Mouse (Mus musculus) liver, embryonic 14.5 days (tissue): Measurements from ENCODE around the gene Glg1. TPM values are rescaled to one million over a fixed set of nuclear protein-coding genes. Genes with fewer than 3 reads are reported as not detected.

Experiments
- ATAC-seq: fragments of 200-750 bp; cut with Nextera tagmentation; 2 replicates; pipeline ENCODE4 v1.8.0; 2017; ENCODE audit warnings: moderate number of reproducible peaks, mild to moderate bottlenecking, moderate library complexity; ENCODE audit not compliant: insufficient read depth
- DNase-seq, 3 experiments: peaks; one replicate each; pipeline ENCODE4 v3.0.0-alpha.2; 2012 to 2013; ENCODE audit warnings: low read depth in 3 of 3, low spot score in 3 of 3
- H3K27ac ChIP-seq: fragments of 300-500 bp; sonication (generic); 2 replicates; pipeline ENCODE4 v1.5.1; 2014; ENCODE audit warnings: moderate library complexity, mild to moderate bottlenecking, control low read depth, inconsistent platforms
- H3K27me3 ChIP-seq: fragments of 300-500 bp; sonication (generic); 2 replicates; pipeline ENCODE4 v1.6.1; 2014; ENCODE audit warnings: mild to moderate bottlenecking, low read length, moderate library complexity; ENCODE audit not compliant: control insufficient read depth, insufficient read depth
- H3K36me3 ChIP-seq: fragments of 300-500 bp; sonication (generic); replicated peaks from 2 replicates; pipeline ENCODE4 v1.6.1; 2014; ENCODE audit warnings: low read depth; ENCODE audit not compliant: control insufficient read depth, insufficient read depth
- H3K4me1 ChIP-seq, 2 experiments: fragments of 200-500 bp in 1 of 2; fragments of 300-500 bp in 1 of 2; sonication (generic) in 1 of 2; replicated peaks; 2 replicates each; pipeline ENCODE4 v1.6.1; 2012 to 2014; ENCODE audit warnings: antibody characterized with exemption in 1 of 2, inconsistent platforms in 1 of 2, low read length in 1 of 2; ENCODE audit not compliant: control insufficient read depth in 2 of 2, insufficient read depth in 2 of 2
- H3K4me2 ChIP-seq: fragments of 300-500 bp; sonication (generic); 2 replicates; pipeline ENCODE4 v1.6.1; 2014; ENCODE audit warnings: low read depth, mild to moderate bottlenecking, control low read depth, moderate library complexity
- H3K4me3 ChIP-seq, 2 experiments: fragments of 200-500 bp in 1 of 2; fragments of 300-500 bp in 1 of 2; sonication (generic) in 1 of 2; 2 replicates each; pipeline ENCODE4 v1.5.1; 2012 to 2014; ENCODE audit warnings: low read depth in 2 of 2, low read length in 2 of 2, mild to moderate bottlenecking in 2 of 2, control low read depth in 1 of 2, inconsistent platforms in 1 of 2, moderate library complexity in 1 of 2; ENCODE audit not compliant: insufficient read depth in 1 of 2
- H3K9ac ChIP-seq: fragments of 300-500 bp; sonication (generic); replicated peaks from 2 replicates; pipeline ENCODE4 v1.6.1; 2014; ENCODE audit warnings: mild to moderate bottlenecking, control low read depth, moderate library complexity
- H3K9me3 ChIP-seq: fragments of 300-500 bp; sonication (generic); 2 replicates; pipeline ENCODE4 v1.6.1; 2016; ENCODE audit warnings: low read length, mixed read lengths; ENCODE audit not compliant: control insufficient read depth
- CTCF ChIP-seq: IDR thresholded peaks from 2 replicates; pipeline ENCODE4 v1.5.1; 2016; ENCODE audit warnings: antibody characterized with exemption, low read depth, control low read depth
- EP300 ChIP-seq: IDR thresholded peaks from 2 replicates; pipeline ENCODE4 v1.6.1; 2016; ENCODE audit warnings: antibody characterized with exemption, low read depth
- WGBS: fragments of 180-500 bp; shearing (Covaris S2); extraction: QIAGEN DNeasy Blood & Tissue Kit; methylation state at CpG from one replicate; pipeline ENCODE4 v1.1.7; 2014; ENCODE audit not compliant: insufficient replicate concordance; 5-methylcytosine and 5-hydroxymethylcytosine counted together
- polyA plus RNA-seq, 2 experiments: library from polyadenylated mRNA; depleted of rRNA in 1 of 2; stranded (reverse) in 1 of 2; unstranded in 1 of 2; fragments of >200 nt; fragmentation: Nextera tagmentation in 1 of 2; extraction: Ambion mirVana in 1 of 2; gene quantifications; 2 replicates each; pipeline versions ENCODE4 v1.2.1 to v1.2.3; 2012 to 2014

Gene Glg1
- polyA plus RNA-seq, 2 experiments, result 6.4 to 15.3 TPM

DNA sequence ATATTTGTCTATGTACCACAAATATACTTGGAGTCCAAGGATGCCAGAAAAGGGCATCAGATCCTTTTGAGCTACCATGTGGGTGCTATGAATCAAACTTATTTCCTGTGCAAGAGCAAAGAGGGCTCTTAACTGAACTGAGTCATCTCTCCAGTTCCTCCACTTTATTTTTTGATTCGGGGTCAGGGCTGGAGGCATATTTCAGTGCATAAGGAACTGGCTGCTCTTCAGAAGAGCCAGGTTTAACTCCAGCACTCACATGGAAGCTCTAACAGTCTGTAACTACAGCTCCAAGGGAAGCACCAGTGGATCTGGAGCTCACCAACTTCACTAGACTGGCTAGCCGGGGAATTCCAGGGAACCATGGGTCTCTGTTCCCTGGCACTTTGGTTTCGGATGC, 21.7 kb downstream of the Glg1 start:
- Histone ChIP-seq H3K27ac (no peak overlapping the region), H3K4me3 (no peak overlapping the region), H3K4me2 (no peak overlapping the region), H3K4me1 (no peaks in the 10 kb centered on the region), H3K27me3 (no peaks in the 10 kb centered on the region), H3K36me3 (no peaks in the 10 kb centered on the region), H3K9ac (no peak overlapping the region), H3K9me3 (no peaks in the 10 kb centered on the region)
- WGBS, result 67% methylated on average over 3 of the region's 3 CpGs
- no peak for TF ChIP-seq CTCF
- TF ChIP-seq EP300, result no peak
- ATAC-seq (no peak), DNase-seq (no peak)

DNA sequence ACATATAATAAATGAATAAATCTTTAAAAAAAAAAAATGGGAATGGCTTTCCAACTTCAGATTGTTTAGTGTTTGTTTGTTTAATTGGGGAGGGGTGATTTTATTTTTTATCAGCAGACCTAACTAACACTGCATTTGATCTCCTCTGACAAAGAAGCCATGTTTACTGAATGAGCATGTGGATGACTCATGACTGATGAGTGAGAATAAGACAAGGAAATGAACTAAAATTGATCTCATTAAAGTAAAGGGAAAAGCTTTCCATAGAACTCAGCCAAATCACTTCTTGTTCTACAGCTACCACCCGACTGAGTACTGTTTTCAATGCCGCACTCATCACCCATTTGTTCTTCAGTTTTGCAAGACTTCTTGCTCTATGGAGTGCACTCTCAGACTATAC, 25.3 kb downstream of the Glg1 start:
- DNase-seq (no peak), ATAC-seq (no peak)
- no peak overlapping the region for H3K27ac ChIP-seq
- no peaks in the 10 kb centered on the region for H3K4me1 ChIP-seq
- no peaks in the 10 kb centered on the region for H3K9me3 ChIP-seq
- H3K27me3 ChIP-seq, result no peaks in the 10 kb centered on the region
- H3K9ac ChIP-seq, result no peak overlapping the region
- H3K36me3 ChIP-seq, result no peaks in the 10 kb centered on the region
- 80% methylated on average over 2 of the region's 2 CpGs for WGBS
- H3K4me2 ChIP-seq, result no peak overlapping the region
- no peak for TF ChIP-seq CTCF
- TF ChIP-seq EP300, result no peak
- no peak overlapping the region for H3K4me3 ChIP-seq

DNA sequence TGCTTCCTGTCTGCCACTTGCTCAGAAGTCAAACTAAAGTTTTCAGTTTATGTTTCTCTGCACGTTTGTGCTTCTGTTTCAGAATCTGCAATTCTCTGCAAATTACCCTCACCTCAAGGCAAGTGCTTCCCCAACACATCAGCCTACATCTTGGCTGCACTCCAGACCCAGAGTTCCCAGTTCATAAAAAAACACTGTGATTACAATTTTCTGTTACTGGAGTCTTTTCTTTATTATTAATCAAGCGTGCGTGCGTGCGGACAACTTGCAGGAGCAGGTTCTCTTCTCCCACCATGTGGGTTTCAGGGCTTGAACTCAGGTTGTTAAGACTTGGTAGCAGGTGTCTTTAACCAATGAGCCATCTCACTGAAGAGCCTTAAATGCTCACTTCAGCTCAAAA, 34.9 kb downstream of the Glg1 start:
- no peak overlapping the region for H3K9ac ChIP-seq
- H3K4me2 ChIP-seq, result no peak overlapping the region
- no peak overlapping the region for H3K27ac ChIP-seq
- H3K4me1 ChIP-seq, result no peaks in the 10 kb centered on the region
- no peak for TF ChIP-seq EP300
- no peak for TF ChIP-seq CTCF
- 79% methylated on average over 5 of the region's 5 CpGs for WGBS
- H3K9me3 ChIP-seq, result no peaks in the 10 kb centered on the region
- ATAC-seq, result no peak
- H3K4me3 ChIP-seq, result no peak overlapping the region
- no peaks in the 10 kb centered on the region for H3K27me3 ChIP-seq
- DNase-seq, result no peak
- H3K36me3 ChIP-seq, result no peaks in the 10 kb centered on the region

DNA sequence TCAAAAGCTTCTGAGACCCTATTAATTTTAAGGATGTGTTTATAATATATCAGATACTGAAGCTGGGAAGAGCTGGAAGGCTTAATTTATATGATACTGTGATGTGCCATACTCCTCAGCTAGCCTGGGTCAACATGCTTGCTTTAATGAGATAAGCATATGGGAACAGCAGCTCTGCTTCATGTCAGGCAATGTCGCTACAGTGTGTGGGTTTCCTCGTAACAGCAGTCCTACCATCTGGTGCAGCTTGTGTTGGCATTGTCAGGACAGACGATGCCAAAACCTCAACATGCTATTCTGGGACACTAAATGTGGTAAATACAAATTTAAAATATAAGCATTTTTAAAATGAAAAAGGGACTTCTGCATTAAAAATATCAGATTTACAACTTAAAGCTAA, 40.9 kb downstream of the Glg1 start:
- Histone ChIP-seq H3K9ac (no peak overlapping the region), H3K4me2 (no peak overlapping the region), H3K4me1 (peaks cover 0 to 4% of the 10 kb centered on the region in 2 experiments; a peak in 2 of 4 replicates), H3K36me3 (no peaks in the 10 kb centered on the region), H3K27ac (no peak overlapping the region), H3K4me3 (no peak overlapping the region), H3K9me3 (no peaks in the 10 kb centered on the region), H3K27me3 (no peaks in the 10 kb centered on the region)
- ATAC-seq, result 0 out of 2 replicates have a peak, but pooled peaks have one; percentile 35
- WGBS, result 16% methylated on average over 3 of the region's 3 CpGs
- TF ChIP-seq EP300 (0 out of 2 replicates have a peak, but pooled peaks have one; percentile 14), CTCF (no peak)
- DNase-seq, result no peak

DNA sequence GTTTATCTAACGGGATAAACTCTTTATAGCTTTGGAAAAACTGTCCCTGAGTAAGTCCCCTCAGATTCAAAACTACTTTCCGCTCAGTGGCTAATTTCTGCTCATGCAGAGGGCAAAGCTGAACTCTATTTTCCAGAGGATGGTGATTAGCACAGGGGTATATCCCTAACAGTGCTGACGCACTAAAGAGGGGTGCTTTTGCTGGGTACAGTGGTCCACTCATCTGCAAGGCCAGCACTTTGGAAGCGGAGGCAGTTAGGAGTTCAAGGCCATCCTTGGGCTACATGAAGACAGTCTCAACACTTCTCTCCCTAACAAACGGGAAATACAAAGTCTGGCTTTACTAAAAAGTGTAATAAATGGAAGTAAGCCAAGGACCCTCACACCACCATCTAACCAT, 45.6 kb downstream of the Glg1 start:
- Histone ChIP-seq H3K27me3 (no peaks in the 10 kb centered on the region), H3K9ac (no peak overlapping the region; the same call in 1 of the 2 replicates), H3K4me3 (no peak overlapping the region), H3K4me2 (no peak overlapping the region), H3K4me1 (peaks cover 4 to 10% of the 10 kb centered on the region in 2 experiments), H3K36me3 (no peaks in the 10 kb centered on the region), H3K27ac (no peak overlapping the region), H3K9me3 (no peaks in the 10 kb centered on the region)
- DNase-seq (no peak), ATAC-seq (no peak)
- 73% methylated on average over 5 of the region's 5 CpGs for WGBS
- no peak for TF ChIP-seq CTCF
- no peak for TF ChIP-seq EP300
